Mouse (Mus musculus) megakaryocyte, embryonic 14.5 days (primary cell): Measurements from ENCODE around the gene Rab25.

ENCODE experiments used
- FLI1 ChIP-seq: IDR thresholded peaks from 2 replicates; pipeline ENCODE4 v1.6.1; 2012; ENCODE audit warnings: low read length, inconsistent platforms, mixed read lengths
- GATA1 ChIP-seq: IDR thresholded peaks from 3 replicates; pipeline ENCODE4 v1.6.1; 2012; ENCODE audit warnings: mixed read lengths, low read length, inconsistent platforms, borderline replicate concordance

DNA sequence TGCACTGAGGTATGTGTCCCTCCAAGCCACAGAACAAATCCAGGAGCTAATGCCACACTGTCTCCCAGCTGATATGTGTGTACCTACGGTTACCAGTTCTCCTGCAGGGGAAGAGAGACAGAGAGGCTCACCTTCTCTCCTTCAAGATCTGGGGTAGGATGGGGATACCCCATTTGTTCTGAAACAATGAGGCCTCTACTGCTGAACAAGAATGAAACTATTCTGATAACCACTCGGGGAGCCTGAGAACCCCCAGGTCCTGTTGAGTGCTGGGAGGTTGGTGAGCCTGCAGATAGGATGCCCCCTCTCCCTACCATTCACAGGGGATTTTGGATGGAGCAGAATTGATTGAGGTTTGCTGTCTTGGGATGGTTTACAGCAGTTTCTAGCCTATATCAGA is 28.0 kb downstream of the Rab25 start:
- TF ChIP-seq GATA1 (no peak), FLI1 (no peak)
